Mouse (Mus musculus) liver, embryonic 16.5 days (tissue): ENCODE data around the gene Pdzd7. TPM values are rescaled to one million over a fixed set of nuclear protein-coding genes. Genes with fewer than 3 reads are reported as not detected.

ENCODE experiments used
- ATAC-seq: fragments of 200-750 bp; cut with Nextera tagmentation; 2 replicates; pipeline ENCODE4 v1.8.0; 2017; ENCODE audit warnings: low read depth, mild to moderate bottlenecking, moderate number of reproducible peaks, moderate library complexity
- H3K27ac ChIP-seq: fragments of 300-500 bp; sonication (generic); 2 replicates; pipeline ENCODE4 v1.5.1; 2014; ENCODE audit warnings: mild to moderate bottlenecking, low read length
- H3K27me3 ChIP-seq: fragments of 300-500 bp; sonication (generic); 2 replicates; pipeline ENCODE4 v1.6.1; 2014; ENCODE audit warnings: low read depth, low read length, mixed read lengths; ENCODE audit not compliant: control insufficient read depth, insufficient read depth
- H3K36me3 ChIP-seq: fragments of 300-500 bp; sonication (generic); 2 replicates; pipeline ENCODE4 v1.6.1; 2014; ENCODE audit warnings: mild to moderate bottlenecking; ENCODE audit not compliant: control insufficient read depth, insufficient read depth
- H3K4me1 ChIP-seq: fragments of 300-500 bp; sonication (generic); 2 replicates; pipeline ENCODE4 v1.6.1; 2014; ENCODE audit warnings: low read depth, low read length, mixed read lengths; ENCODE audit not compliant: control insufficient read depth
- H3K4me2 ChIP-seq: fragments of 300-500 bp; sonication (generic); 2 replicates; pipeline ENCODE4 v1.6.1; 2014; ENCODE audit warnings: low read depth, low read length, mixed read lengths
- H3K4me3 ChIP-seq: fragments of 300-500 bp; sonication (generic); 2 replicates; pipeline ENCODE4 v1.5.1; 2014; ENCODE audit warnings: low read depth, mild to moderate bottlenecking, low read length
- H3K9ac ChIP-seq: fragments of 300-500 bp; sonication (generic); 2 replicates; pipeline ENCODE4 v1.6.1; 2014; ENCODE audit warnings: low read depth, low read length
- H3K9me3 ChIP-seq: fragments of 300-500 bp; sonication (generic); replicated peaks from 2 replicates; pipeline ENCODE4 v1.6.1; 2016; ENCODE audit warnings: low read length; ENCODE audit not compliant: control insufficient read depth
- WGBS: fragments of 180-500 bp; shearing (Covaris S2); extraction: QIAGEN DNeasy Blood & Tissue Kit; methylation state at CpG from one replicate; pipeline ENCODE4 v1.1.7; 2014; ENCODE audit not compliant: insufficient replicate concordance; 5-methylcytosine and 5-hydroxymethylcytosine counted together
- polyA plus RNA-seq: library from polyadenylated mRNA; unstranded; fragments of >200 nt; fragmentation: Nextera tagmentation; extraction: Ambion mirVana; gene quantifications from 2 replicates; pipeline ENCODE4 v1.2.1, GENCODE M21; 2015

Gene Pdzd7
- polyA plus RNA-seq, 1 experiment from 2014 or later = not detected

- no peak overlapping the region for H3K4me2 ChIP-seq
- H3K27me3 ChIP-seq = peaks cover 16% of the 10 kb centered on the region
Measured at GRCm38 (mm10) chr19:45065226-45065625, 19.7 kb upstream of the Pdzd7 start.

GRCm38 (mm10) chr19:45063565-45064292, 18.2 kb upstream of the Pdzd7 start:
- H3K27me3 ChIP-seq = peaks cover 16% of the 10 kb centered on the region
- H3K4me3 ChIP-seq = no peak overlapping the region
- no peak overlapping the region for H3K9ac ChIP-seq
- no peaks in the 10 kb centered on the region for H3K36me3 ChIP-seq
- H3K4me1 ChIP-seq = peaks cover 29% of the 10 kb centered on the region
- H3K27ac ChIP-seq = no peak overlapping the region
- peak overlapping the region; percentile 42 for H3K4me2 ChIP-seq
- peak; percentile 75 for ATAC-seq
- no peaks in the 10 kb centered on the region for H3K9me3 ChIP-seq
- WGBS = 31% methylated on average over 20 of the region's 20 CpGs

More at GRCm38 (mm10) chr19:45065226-45065625, 19.7 kb upstream of the Pdzd7 start:
- H3K27ac ChIP-seq = no peak overlapping the region
- no peak overlapping the region for H3K4me3 ChIP-seq
- H3K4me1 ChIP-seq = peaks cover 19% of the 10 kb centered on the region
- WGBS = 23% methylated on average over 21 of the region's 21 CpGs
- H3K36me3 ChIP-seq = no peaks in the 10 kb centered on the region
- H3K9me3 ChIP-seq = no peaks in the 10 kb centered on the region
- no peak overlapping the region for H3K9ac ChIP-seq
- ATAC-seq = no peak

- Histone ChIP-seq H3K27me3 (no peaks in the 10 kb centered on the region), H3K4me3 (peak overlapping the region; percentile 73), H3K9ac (peak overlapping the region; percentile 83), H3K4me2 (peak overlapping the region; percentile 91), H3K27ac (peak overlapping the region; percentile 92), H3K9me3 (no peaks in the 10 kb centered on the region), H3K36me3 (no peaks in the 10 kb centered on the region), H3K4me1 (peaks cover 35% of the 10 kb centered on the region)
- under 1% methylated on average over 14 of the region's 14 CpGs for WGBS
- ATAC-seq = peak; percentile 65
Measured at GRCm38 (mm10) chr19:45058841-45059240, 13.3 kb upstream of the Pdzd7 start.

GRCm38 (mm10) chr19:45058113-45058839, 12.8 kb upstream of the Pdzd7 start:
- ATAC-seq = peak; percentile 88
- H3K4me1 ChIP-seq = peaks cover 32% of the 10 kb centered on the region
- no peaks in the 10 kb centered on the region for H3K36me3 ChIP-seq
- H3K9ac ChIP-seq = peak overlapping the region; percentile 83
- WGBS = under 1% methylated on average over 34 of the region's 34 CpGs
- no peaks in the 10 kb centered on the region for H3K27me3 ChIP-seq
- peak overlapping the region; percentile 91 for H3K4me2 ChIP-seq
- no peaks in the 10 kb centered on the region for H3K9me3 ChIP-seq
- H3K4me3 ChIP-seq = peak overlapping the region; percentile 73
- H3K27ac ChIP-seq = peak overlapping the region; percentile 92

- Histone ChIP-seq H3K27me3 (no peaks in the 10 kb centered on the region), H3K36me3 (no peaks in the 10 kb centered on the region), H3K9me3 (no peaks in the 10 kb centered on the region), H3K27ac (peak overlapping the region; percentile 92), H3K9ac (peak overlapping the region; percentile 58), H3K4me3 (peak overlapping the region; percentile 73), H3K4me1 (peaks cover 32% of the 10 kb centered on the region), H3K4me2 (peak overlapping the region; percentile 91)
- no peak for ATAC-seq
- WGBS = 40% methylated on average over 7 of the region's 7 CpGs
Measured at GRCm38 (mm10) chr19:45057724-45058112, 12.2 kb upstream of the Pdzd7 start.

GRCm38 (mm10) chr19:45056908-45057698, 11.6 kb upstream of the Pdzd7 start:
- Histone ChIP-seq H3K27ac (peak overlapping the region; percentile 92), H3K9me3 (no peaks in the 10 kb centered on the region), H3K4me2 (peak overlapping the region; percentile 91), H3K9ac (peak overlapping the region; percentile 58), H3K27me3 (no peaks in the 10 kb centered on the region), H3K36me3 (no peaks in the 10 kb centered on the region), H3K4me3 (peak overlapping the region; percentile 73), H3K4me1 (peaks cover 32% of the 10 kb centered on the region)
- WGBS = 60% methylated on average over 7 of the region's 7 CpGs
- ATAC-seq = no peak

GRCm38 (mm10) chr19:45056364-45056763, 10.8 kb upstream of the Pdzd7 start:
- no peaks in the 10 kb centered on the region for H3K27me3 ChIP-seq
- H3K4me3 ChIP-seq = no peak overlapping the region
- no peak overlapping the region for H3K27ac ChIP-seq
- WGBS = 33% methylated on average over 4 of the region's 4 CpGs
- H3K4me1 ChIP-seq = peaks cover 32% of the 10 kb centered on the region
- H3K4me2 ChIP-seq = no peak overlapping the region
- no peak overlapping the region for H3K9ac ChIP-seq
- H3K36me3 ChIP-seq = no peaks in the 10 kb centered on the region
- H3K9me3 ChIP-seq = no peaks in the 10 kb centered on the region
- no peak for ATAC-seq

- Histone ChIP-seq H3K27me3 (no peaks in the 10 kb centered on the region), H3K36me3 (no peaks in the 10 kb centered on the region), H3K4me3 (no peak overlapping the region), H3K4me2 (no peak overlapping the region), H3K4me1 (peaks cover 26% of the 10 kb centered on the region), H3K27ac (no peak overlapping the region), H3K9ac (no peak overlapping the region), H3K9me3 (no peaks in the 10 kb centered on the region)
- WGBS = 57% methylated on average over 6 of the region's 6 CpGs
- no peak for ATAC-seq
Measured at GRCm38 (mm10) chr19:45054892-45055690, 9.6 kb upstream of the Pdzd7 start.
